Mouse (Mus musculus) layer of hippocampus, adult 9-11 months (tissue): ENCODE results near the gene Aff1.

Experiments
- DNase-seq: peaks from one replicate; pipeline ENCODE4 v3.0.0; 2022

Aff1 gene

GRCm38 (mm10) chr5:103691624-103692530 lies at the start of gene Aff1:
Aff1 (plus strand) TSS chr5:103692374.
- peak; percentile 64 for DNase-seq

- no peak for DNase-seq
Measured at GRCm38 (mm10) chr5:103644167-103644566, 48.0 kb upstream of the Aff1 start.

- no peak for DNase-seq
Measured at GRCm38 (mm10) chr5:103647320-103647719, 44.9 kb upstream of the Aff1 start.

GRCm38 (mm10) chr5:103654225-103654624 lies 37.9 kb upstream of the Aff1 start:
- DNase-seq, result no peak

GRCm38 (mm10) chr5:103654780-103655179 lies 37.4 kb upstream of the Aff1 start:
- DNase-seq, result no peak

- peak; percentile 38 for DNase-seq
Measured at GRCm38 (mm10) chr5:103655346-103656118, 36.6 kb upstream of the Aff1 start, which contains the start of gene 1700016H13Rik. 1700016H13Rik (minus strand) TSS chr5:103656010.

- no peak for DNase-seq
Measured at GRCm38 (mm10) chr5:103658921-103659320, 33.3 kb upstream of the Aff1 start.

GRCm38 (mm10) chr5:103659571-103659970 lies 32.6 kb upstream of the Aff1 start:
- DNase-seq, result no peak

- no peak for DNase-seq
Measured at GRCm38 (mm10) chr5:103664932-103665331, 27.2 kb upstream of the Aff1 start.

- DNase-seq, result no peak
Measured at GRCm38 (mm10) chr5:103665876-103666275, 26.3 kb upstream of the Aff1 start.

GRCm38 (mm10) chr5:103671858-103672257 lies 20.3 kb upstream of the Aff1 start:
- no peak for DNase-seq

GRCm38 (mm10) chr5:103673611-103674010 lies 18.6 kb upstream of the Aff1 start:
- no peak for DNase-seq

GRCm38 (mm10) chr5:103674482-103674881 lies 17.7 kb upstream of the Aff1 start:
- no peak for DNase-seq

GRCm38 (mm10) chr5:103676289-103676881 lies 15.8 kb upstream of the Aff1 start:
- no peak for DNase-seq

GRCm38 (mm10) chr5:103677894-103678293 lies 14.3 kb upstream of the Aff1 start:
- no peak for DNase-seq

- no peak for DNase-seq
Measured at GRCm38 (mm10) chr5:103678974-103679373, 13.2 kb upstream of the Aff1 start.

- peak; percentile 57 for DNase-seq
Measured at GRCm38 (mm10) chr5:103680381-103680780, 11.8 kb upstream of the Aff1 start.

- DNase-seq, result no peak
Measured at GRCm38 (mm10) chr5:103681824-103682223, 10.3 kb upstream of the Aff1 start.

GRCm38 (mm10) chr5:103689645-103690044 lies 2.5 kb upstream of the Aff1 start:
- DNase-seq, result no peak

GRCm38 (mm10) chr5:103690190-103690589 lies 2.0 kb upstream of the Aff1 start:
- DNase-seq, result no peak

- no peak for DNase-seq
Measured at GRCm38 (mm10) chr5:103691171-103691570, 1.0 kb upstream of the Aff1 start.

GRCm38 (mm10) chr5:103692531-103693040 lies 412 bp downstream of the Aff1 start:
- no peak for DNase-seq

- no peak for DNase-seq
Measured at GRCm38 (mm10) chr5:103693041-103693641, 967 bp downstream of the Aff1 start.
